Mouse (Mus musculus) erythroblast, embryonic 14.5 days (primary cell): ENCODE measurements around the gene Fstl4.

Source experiments
- GATA1 ChIP-seq: IDR thresholded peaks from 2 replicates; pipeline ENCODE4 v1.6.1; 2012; ENCODE audit warnings: low read length, inconsistent platforms, mixed read lengths
- TAL1 ChIP-seq: IDR thresholded peaks from 3 replicates; pipeline ENCODE4 v1.6.1; 2012; ENCODE audit warnings: low read length, inconsistent platforms, mixed read lengths

DNA sequence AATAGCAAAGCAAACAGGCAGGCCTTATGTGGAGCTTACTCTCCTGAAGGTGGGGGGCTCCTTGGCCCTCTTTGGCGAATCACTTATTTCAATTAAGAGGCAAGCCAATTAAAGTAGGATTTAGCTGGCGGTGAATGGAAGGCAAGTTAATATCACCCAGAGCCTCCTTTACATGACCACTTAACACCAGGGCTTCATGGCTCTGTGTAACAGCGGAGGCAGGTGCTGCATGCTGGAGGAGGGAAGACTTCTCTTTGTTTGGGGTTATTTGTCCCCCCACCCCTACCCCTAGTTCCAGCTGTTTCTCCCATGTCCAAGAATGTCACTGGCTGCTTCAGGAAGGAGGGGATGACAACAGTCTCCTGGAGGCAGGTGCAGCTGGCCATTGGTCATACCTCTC, 10.9 kb downstream of the Fstl4 start:
- TF ChIP-seq GATA1: no peak
- no peak for TF ChIP-seq TAL1
